Mouse (Mus musculus) hindlimb bud, embryonic 11.5 days (tissue): Measurements from ENCODE around the gene Tekt1.

Experiments
- DNase-seq: peaks from one replicate; pipeline ENCODE4 v3.0.0-alpha.2; 2012; ENCODE audit warnings: low read depth, low spot score; ENCODE audit errors: extremely low spot score

Tekt1 gene

GRCm38 (mm10) chr11:72391181-72391580, 28.9 kb upstream of the Tekt1 start:
- no peak for DNase-seq

- DNase-seq: no peak
These were observed 27.3 kb upstream of the Tekt1 start for GRCm38 (mm10) chr11:72389407-72390142.

GRCm38 (mm10) chr11:72388113-72388529, 25.9 kb upstream of the Tekt1 start:
- DNase-seq: no peak

GRCm38 (mm10) chr11:72379351-72379750, 17.1 kb upstream of the Tekt1 start:
- DNase-seq: peak; percentile 16

GRCm38 (mm10) chr11:72378222-72378621, 16.0 kb upstream of the Tekt1 start:
- DNase-seq: no peak

- DNase-seq: no peak
These were observed 14.3 kb upstream of the Tekt1 start for GRCm38 (mm10) chr11:72376562-72376961.

- DNase-seq: no peak
These were observed 7.8 kb upstream of the Tekt1 start for GRCm38 (mm10) chr11:72369904-72370672.

- DNase-seq: no peak
These were observed 5.9 kb upstream of the Tekt1 start for GRCm38 (mm10) chr11:72367934-72368674.

- DNase-seq: no peak
These were observed 3.9 kb upstream of the Tekt1 start for GRCm38 (mm10) chr11:72366126-72366525.

GRCm38 (mm10) chr11:72364526-72364925, 2.3 kb upstream of the Tekt1 start:
- DNase-seq: no peak

GRCm38 (mm10) chr11:72363523-72364240, 1.4 kb upstream of the Tekt1 start:
- no peak for DNase-seq

GRCm38 (mm10) chr11:72361385-72362346, 576 bp downstream of the Tekt1 start:
- peak; percentile 96 for DNase-seq

- DNase-seq: no peak
These were observed 7.1 kb downstream of the Tekt1 start for GRCm38 (mm10) chr11:72354971-72355728.

GRCm38 (mm10) chr11:72353186-72353585, 9.1 kb downstream of the Tekt1 start:
- DNase-seq: no peak

- no peak for DNase-seq
These were observed 10.0 kb downstream of the Tekt1 start for GRCm38 (mm10) chr11:72352272-72352671.

- no peak for DNase-seq
These were observed 12.6 kb downstream of the Tekt1 start for GRCm38 (mm10) chr11:72349652-72350051.

GRCm38 (mm10) chr11:72349016-72349415, 13.2 kb downstream of the Tekt1 start:
- DNase-seq: no peak

GRCm38 (mm10) chr11:72348563-72348962, 13.7 kb downstream of the Tekt1 start:
- DNase-seq: no peak

GRCm38 (mm10) chr11:72344486-72344885, 17.8 kb downstream of the Tekt1 start:
- DNase-seq: no peak
